Mouse (Mus musculus) neural tube, embryonic 15.5 days (tissue): Measurements from ENCODE around the gene Limd2. TPM values are rescaled to one million over a fixed set of nuclear protein-coding genes. Genes with fewer than 3 reads are reported as not detected.

Source experiments
- ATAC-seq: fragments of 200-750 bp; cut with Nextera tagmentation; 2 replicates; pipeline ENCODE4 v1.8.0; 2017; ENCODE audit warnings: mild to moderate bottlenecking, moderate TSS enrichment, moderate library complexity; ENCODE audit not compliant: low FRiP score
- H3K27ac ChIP-seq: fragments of 300-500 bp; sonication (generic); replicated peaks from 2 replicates; pipeline ENCODE4 v1.5.1; 2015; ENCODE audit warnings: mild to moderate bottlenecking, inconsistent platforms
- H3K27me3 ChIP-seq: fragments of 300-500 bp; sonication (generic); replicated peaks from 2 replicates; pipeline ENCODE4 v1.6.1; 2015; ENCODE audit warnings: inconsistent platforms
- H3K36me3 ChIP-seq: fragments of 300-500 bp; sonication (generic); 2 replicates; pipeline ENCODE4 v1.6.1; 2015; ENCODE audit warnings: inconsistent platforms
- H3K4me1 ChIP-seq: fragments of 300-500 bp; sonication (generic); 2 replicates; pipeline ENCODE4 v1.6.1; 2015; ENCODE audit warnings: inconsistent platforms
- H3K4me2 ChIP-seq: fragments of 300-500 bp; sonication (generic); 2 replicates; pipeline ENCODE4 v1.6.1; 2015; ENCODE audit warnings: inconsistent platforms, mild to moderate bottlenecking, moderate library complexity
- H3K4me3 ChIP-seq: fragments of 300-500 bp; sonication (generic); replicated peaks from 2 replicates; pipeline ENCODE4 v1.5.1; 2015; ENCODE audit warnings: mild to moderate bottlenecking, inconsistent platforms
- H3K9ac ChIP-seq: fragments of 300-500 bp; sonication (generic); replicated peaks from 2 replicates; pipeline ENCODE4 v1.6.1; 2015; ENCODE audit warnings: mild to moderate bottlenecking, inconsistent platforms
- H3K9me3 ChIP-seq: fragments of 300-500 bp; sonication (generic); replicated peaks from 2 replicates; pipeline ENCODE4 v1.6.1; 2016; ENCODE audit warnings: inconsistent platforms
- WGBS: fragments of 180-500 bp; shearing (Covaris S2); methylation state at CpG from one replicate; pipeline ENCODE4 v1.1.7; 2015; ENCODE audit warnings: mixed read lengths; 5-methylcytosine and 5-hydroxymethylcytosine counted together
- polyA plus RNA-seq: library from polyadenylated mRNA; unstranded; fragments of >200 nt; fragmentation: Nextera tagmentation; extraction: Ambion mirVana; gene quantifications from 2 replicates; pipeline ENCODE4 v1.2.1, GENCODE M21; 2015

Limd2 gene
- polyA plus RNA-seq, 1 experiment from 2014 or later = 148 TPM

DNA sequence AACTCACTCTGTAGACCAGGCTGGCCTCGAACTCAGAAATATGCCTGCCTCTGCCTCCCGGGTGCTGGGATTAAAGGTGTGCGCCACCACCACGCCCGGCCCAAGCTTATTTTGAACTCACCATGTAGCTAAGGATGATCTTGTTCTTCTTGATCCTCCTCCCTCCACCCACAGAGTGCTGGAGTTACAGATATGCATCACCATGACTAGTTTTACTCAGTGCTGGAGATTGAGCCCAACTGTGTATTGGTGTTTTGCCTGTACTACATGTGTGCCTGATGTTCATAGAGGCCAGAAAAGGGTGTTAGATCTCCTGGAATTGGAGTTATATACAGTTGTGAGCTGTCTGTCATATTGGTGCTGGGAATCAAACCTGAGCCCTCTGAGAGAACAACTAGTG is 38.4 kb downstream of the Limd2 start:
- peaks cover 62% of the 10 kb centered on the region for H3K36me3 ChIP-seq
- no peak overlapping the region for H3K9ac ChIP-seq
- 95% methylated on average over 5 of the region's 5 CpGs for WGBS
- no peaks in the 10 kb centered on the region for H3K9me3 ChIP-seq
- H3K4me2 ChIP-seq = no peak overlapping the region
- no peaks in the 10 kb centered on the region for H3K27me3 ChIP-seq
- ATAC-seq = no peak
- H3K27ac ChIP-seq = no peak overlapping the region
- H3K4me1 ChIP-seq = no peaks in the 10 kb centered on the region
- no peak overlapping the region for H3K4me3 ChIP-seq

DNA sequence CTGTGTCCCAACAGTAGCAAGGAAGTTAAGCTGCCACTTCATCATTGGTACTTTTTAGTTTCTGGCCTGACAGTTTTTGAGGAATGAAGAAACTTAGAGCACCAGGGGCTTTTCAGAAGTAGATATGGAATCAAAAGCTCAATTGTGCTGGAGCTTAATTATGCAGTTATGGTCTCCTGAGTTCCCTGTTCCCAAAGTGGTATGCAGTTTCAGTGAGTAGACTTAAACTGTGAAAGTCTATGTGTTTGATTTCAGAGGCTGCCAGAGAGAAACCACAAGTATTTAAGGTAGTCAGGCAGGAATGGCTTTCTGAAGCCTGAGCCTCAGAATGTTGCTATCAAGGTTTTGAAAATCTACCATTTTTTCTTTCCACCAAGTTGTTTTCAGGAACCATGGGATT is 49.0 kb downstream of the Limd2 start:
- Histone ChIP-seq H3K27ac (no peak overlapping the region), H3K4me1 (no peaks in the 10 kb centered on the region), H3K4me3 (no peak overlapping the region), H3K9me3 (no peaks in the 10 kb centered on the region), H3K4me2 (no peak overlapping the region), H3K27me3 (no peaks in the 10 kb centered on the region), H3K9ac (no peak overlapping the region), H3K36me3 (peaks cover 35% of the 10 kb centered on the region)
- ATAC-seq = no peak

Other genes starting within 250 kb of the Limd2 start
- gene Cyb561, start 207.5 kb downstream of the Limd2 start, polyA plus RNA-seq = 41.3 and 42.2 TPM in 2 replicates
- gene Ace, start 192.9 kb downstream of the Limd2 start, polyA plus RNA-seq = 4.1 and 4.2 TPM in 2 replicates
- not detected in 2 replicates for gene Ace3, start 166.2 kb downstream of the Limd2 start, polyA plus RNA-seq
- 3.6 and 4.2 TPM in 2 replicates for gene Kcnh6, start 152.7 kb downstream of the Limd2 start, polyA plus RNA-seq
- gene Dcaf7, start 124.0 kb downstream of the Limd2 start, polyA plus RNA-seq = 131 and 143 TPM in 2 replicates
- 8.0 and 9.5 TPM in 2 replicates for gene Taco1, start 94.8 kb downstream of the Limd2 start, polyA plus RNA-seq
- gene Map3k3, start 76.2 kb downstream of the Limd2 start, polyA plus RNA-seq = 13.1 and 15.9 TPM in 2 replicates
- not detected in 2 replicates for gene Gm10840, start within 50 bp of the Limd2 start, polyA plus RNA-seq
- 29.2 and 30.7 TPM in 2 replicates for gene Strada, start 41.3 kb upstream of the Limd2 start, polyA plus RNA-seq
- 96.2 and 98.3 TPM in 2 replicates for gene Ccdc47, start 55.5 kb upstream of the Limd2 start, polyA plus RNA-seq
- gene Ddx42, start 56.1 kb upstream of the Limd2 start, polyA plus RNA-seq = 75.0 and 77.6 TPM in 2 replicates
- gene Ftsj3, start 95.2 kb upstream of the Limd2 start, polyA plus RNA-seq = 31.1 and 40.6 TPM in 2 replicates
- gene Psmc5, start 95.3 kb upstream of the Limd2 start, polyA plus RNA-seq = 328 and 329 TPM in 2 replicates
- gene Smarcd2, start 112.1 kb upstream of the Limd2 start, polyA plus RNA-seq = 14.2 and 29.1 TPM in 2 replicates
- gene Tcam1, start 115.8 kb upstream of the Limd2 start, polyA plus RNA-seq = 0.15 and 0.29 TPM in 2 replicates
- not detected in 2 replicates for gene Gh, start 141.0 kb upstream of the Limd2 start, polyA plus RNA-seq
- 0.92 and 3.9 TPM in 2 replicates for gene Cd79b, start 153.9 kb upstream of the Limd2 start, polyA plus RNA-seq
- 0.08 and 0.18 TPM in 2 replicates for gene Scn4a, start 192.4 kb upstream of the Limd2 start, polyA plus RNA-seq
- gene Prr29, start 204.6 kb upstream of the Limd2 start, polyA plus RNA-seq = 0.23 and 0.41 TPM in 2 replicates
- gene Icam2, start 227.2 kb upstream of the Limd2 start, polyA plus RNA-seq = 14.8 and 27.6 TPM in 2 replicates